Mouse (Mus musculus): ENCODE data around the gene 1110008L16Rik.
"Not testable (repeated sequence)": the region's sequence is repeated elsewhere in the genome, so short reads cannot be mapped to it uniquely, and the experiment has no call there.

Gene 1110008L16Rik

DNA sequence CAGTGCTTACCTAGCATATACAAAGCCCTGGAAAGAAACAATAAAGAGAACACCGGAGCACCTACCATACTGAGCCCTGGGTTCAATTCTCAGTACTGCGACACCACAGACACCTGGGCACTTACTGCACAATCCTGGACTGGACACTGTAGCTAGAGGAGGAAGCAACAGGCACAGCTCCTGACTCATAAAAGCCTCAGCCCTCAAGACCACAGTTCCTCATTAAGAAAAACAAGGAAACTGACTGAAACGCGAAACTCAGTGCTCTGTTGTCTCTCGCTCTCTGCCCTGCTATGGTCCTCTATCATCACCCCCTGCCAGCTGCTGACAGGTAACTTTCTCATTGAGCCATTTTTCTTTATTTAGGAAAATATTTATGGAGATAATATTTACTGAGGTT is at the start of gene 1110008L16Rik:
Gene 1110008L16Rik, plus strand, starts transcription at position 242 of the 400 bp plus-strand sequence.
- DNase-seq (ENCODE audit: low read depth, low spot score): no peak

DNA sequence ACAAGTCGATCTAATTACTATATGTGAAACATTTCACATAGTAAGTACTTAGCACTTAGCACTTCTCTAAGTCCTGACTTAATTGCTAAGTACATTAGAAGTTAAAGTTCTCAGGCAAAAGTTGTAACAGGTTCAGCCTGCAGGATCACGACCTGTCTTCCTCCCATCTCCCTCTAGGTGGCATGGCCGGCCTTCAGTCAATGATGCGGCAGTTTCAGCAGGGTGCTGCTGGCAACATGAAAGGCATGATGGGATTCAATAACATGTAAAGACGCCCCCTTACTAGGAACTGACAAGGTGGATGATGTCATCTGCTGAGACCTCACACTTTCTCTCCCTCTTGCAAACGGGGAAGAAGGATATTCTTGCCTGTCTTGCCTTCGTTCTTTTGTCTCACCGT is 37.4 kb upstream of the 1110008L16Rik start:
- DNase-seq (ENCODE audit: low read depth, low spot score): not testable (repeated sequence)

DNA sequence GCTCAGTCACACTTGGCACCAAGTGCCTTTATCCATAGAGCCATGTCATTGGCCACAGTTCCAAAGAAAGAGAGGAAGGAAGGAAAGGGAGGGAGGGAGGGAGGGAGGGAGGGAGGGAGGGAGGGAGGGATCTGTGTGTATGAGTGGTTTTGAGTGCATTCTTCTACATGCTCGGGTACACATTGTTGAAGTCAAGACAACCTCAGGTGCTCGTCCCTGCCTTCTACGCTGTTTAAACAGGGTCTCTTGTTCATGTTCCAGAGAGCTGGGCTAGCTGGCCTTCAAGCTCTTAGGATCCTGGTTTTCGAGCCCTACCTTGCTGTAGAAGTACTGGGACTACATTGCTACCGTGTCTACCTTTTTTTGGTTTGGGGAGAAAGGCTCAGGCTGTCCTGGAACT is 36.0 kb upstream of the 1110008L16Rik start:
- not testable (repeated sequence) for DNase-seq (ENCODE audit: low read depth, low spot score)

DNA sequence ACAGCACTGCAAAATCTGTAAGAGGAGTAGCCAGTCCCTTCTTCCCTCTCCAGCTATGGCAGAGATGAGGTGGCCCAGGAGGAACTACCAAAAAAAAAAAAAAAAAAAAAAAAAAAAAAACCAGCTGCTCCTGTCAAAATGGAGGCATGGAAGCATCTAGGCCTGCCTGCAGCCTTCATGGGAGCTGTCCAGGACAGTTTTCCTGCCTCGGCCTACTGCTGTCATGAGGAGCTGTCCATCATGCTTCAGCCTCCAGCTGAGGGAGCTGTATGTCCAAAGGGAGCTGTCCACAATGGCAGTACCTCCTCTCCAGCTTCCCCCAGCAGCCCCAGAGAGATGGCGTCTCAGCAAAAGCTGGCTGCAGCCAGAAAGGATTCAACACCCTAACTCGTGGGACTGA is 27.1 kb upstream of the 1110008L16Rik start:
- peak; percentile 73 for DNase-seq (ENCODE audit: low read depth, low spot score)

DNA sequence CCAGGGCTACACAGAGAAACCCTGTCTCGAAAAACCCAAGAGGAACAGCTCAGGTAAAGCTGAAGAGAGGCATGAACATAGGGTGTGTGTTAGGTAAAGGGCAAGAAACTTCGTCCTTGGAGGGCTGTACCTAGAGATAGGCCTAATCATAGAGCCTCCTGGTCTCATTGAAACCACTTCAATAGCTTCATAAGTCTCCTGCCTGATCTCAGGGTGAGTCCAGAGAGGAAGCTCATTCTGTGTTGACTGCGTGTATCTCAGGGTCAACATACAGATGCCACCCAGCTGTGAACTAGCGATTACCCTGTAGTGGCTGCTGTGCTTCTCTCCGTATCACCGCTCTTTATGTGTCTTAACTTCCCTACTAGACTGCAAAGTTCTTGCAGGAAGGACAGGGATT is 21.8 kb upstream of the 1110008L16Rik start:
- DNase-seq (ENCODE audit: low read depth, low spot score): not testable (repeated sequence)

DNA sequence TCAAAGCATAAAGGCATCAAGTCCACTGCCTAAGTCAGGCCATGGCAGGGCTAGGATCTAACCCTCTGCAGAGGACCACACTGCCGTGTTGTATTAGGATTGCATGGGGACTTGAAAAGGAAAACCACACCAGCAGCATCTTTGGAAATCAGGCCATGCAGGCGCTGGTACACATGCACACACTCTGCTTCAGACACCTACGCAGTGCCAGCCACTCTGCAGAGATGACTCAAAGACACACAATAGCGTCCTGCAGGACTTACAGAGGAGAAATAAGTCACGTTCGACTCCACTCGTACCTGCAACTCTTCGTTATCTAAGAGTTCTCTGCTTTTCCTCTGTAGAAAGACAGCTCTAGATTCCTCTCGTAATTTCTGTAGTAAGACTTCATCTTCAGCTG is 1.3 kb upstream of the 1110008L16Rik start:
- DNase-seq (ENCODE audit: low read depth, low spot score): no peak

DNA sequence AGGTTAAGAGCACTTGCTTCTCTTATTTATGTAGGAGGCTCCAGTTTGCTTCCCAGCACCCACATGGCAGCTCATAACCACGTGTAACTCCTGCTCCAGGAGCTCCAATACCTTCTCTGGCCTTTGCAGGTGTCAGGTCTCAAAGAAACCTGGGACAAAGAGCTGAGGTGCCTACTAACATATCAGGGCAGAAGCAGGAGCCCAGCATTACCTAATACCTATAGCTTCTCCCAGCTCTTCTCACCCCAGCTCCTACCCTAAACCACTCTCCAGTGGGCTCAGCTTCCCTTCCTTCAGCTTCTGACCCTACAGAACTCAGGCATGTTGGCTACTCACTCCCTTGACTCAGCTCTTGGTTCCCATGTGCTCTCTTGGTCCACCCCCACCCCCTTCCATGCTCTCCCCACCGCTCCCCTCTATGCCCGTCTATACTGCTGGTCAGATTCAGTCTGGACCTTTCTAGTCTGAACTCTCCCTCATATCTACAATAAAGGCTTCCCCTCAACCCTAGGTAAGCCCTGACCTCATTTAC is 1.5 kb downstream of the 1110008L16Rik start:
- DNase-seq (ENCODE audit: low read depth, low spot score): no peak

DNA sequence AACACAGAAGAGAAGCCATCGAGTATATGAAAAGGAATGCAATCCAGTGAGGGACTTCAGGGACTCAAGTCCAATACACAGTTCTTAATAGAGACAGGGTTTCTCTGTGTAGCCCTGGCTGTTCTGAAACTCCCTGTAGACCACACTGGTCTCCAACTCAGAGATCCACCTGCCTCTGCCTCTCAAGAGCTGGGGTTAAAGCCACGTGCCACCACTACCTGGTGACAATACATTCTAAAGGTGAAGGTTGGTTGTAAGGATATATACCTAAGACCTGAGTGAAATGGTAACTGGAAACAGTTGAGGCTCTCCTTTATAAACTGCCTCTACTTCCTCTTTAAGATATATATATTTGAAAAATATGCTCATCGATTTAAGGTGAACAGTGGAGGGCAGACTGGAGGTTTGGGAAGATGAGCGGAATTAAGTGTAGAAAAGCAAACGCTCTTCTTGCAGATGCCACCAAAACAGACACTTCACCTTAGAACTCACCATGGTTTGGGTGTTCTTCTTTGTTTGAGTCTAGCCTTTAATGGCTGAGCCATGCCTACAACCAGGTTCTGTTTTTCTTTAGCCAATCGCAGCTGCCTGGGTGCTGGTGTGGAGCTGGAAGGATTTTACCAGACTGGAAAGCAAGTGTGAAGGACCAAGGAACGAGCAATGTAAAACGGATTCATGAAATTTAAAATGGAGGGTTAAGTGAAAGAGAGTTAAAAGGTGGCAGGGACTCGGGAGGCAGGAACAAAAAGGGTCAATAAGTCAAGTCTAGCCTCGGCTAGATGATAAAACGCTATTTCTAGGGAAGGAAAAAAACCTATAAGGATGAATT is 2.3 kb downstream of the 1110008L16Rik start:
- DNase-seq (ENCODE audit: low read depth, low spot score): no peak

DNA sequence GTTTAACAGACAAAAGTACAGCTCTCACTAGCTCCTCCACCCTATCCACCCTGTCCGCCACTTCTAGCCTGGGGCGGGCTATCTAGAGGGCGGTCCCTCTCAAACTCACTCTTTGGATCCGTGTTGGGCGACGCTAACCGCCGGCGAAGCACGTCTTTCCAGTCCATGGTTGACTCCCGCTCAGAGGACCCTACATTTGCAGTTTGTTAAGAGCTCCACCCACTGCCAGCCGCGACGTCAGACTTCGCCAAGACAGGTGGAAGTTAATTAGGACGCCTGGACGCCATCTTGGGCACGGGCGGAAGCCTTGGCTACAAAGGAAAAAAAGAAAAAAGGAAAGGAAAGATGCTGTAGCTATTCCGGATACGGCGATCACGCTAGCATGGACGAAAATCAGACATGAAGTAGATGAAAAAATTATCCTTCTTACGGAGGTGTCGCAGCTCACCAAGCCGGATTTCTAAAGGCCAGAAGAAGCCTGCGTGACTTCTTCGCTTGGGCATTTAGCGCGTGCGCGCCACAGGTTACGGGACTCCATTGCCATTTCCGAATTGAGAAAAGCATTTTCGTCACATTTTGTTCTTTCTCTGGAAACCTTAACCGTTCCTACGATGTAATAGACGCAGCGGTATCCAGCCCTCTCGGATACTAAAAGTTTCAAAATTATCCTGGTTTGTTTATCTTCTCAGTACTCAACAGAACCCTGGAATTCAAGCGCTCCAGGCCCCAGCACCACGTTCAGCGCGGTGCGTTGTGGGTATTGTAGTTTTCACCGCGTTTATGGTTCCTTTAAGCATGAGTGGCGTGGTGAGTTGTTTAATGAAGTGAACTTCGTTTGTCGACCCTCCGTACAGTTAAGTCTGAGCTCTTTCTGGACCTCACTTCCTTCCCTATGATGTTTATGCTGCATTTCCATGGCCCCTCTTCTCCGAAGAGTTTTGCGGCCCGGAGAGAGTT is 3.4 kb downstream of the 1110008L16Rik start, which contains the start of gene Ppp2r3c:
Gene Ppp2r3c, minus strand, starts transcription at position 514 of the 957 bp plus-strand sequence.
- peak; percentile 97 for DNase-seq (ENCODE audit: low read depth, low spot score)

DNA sequence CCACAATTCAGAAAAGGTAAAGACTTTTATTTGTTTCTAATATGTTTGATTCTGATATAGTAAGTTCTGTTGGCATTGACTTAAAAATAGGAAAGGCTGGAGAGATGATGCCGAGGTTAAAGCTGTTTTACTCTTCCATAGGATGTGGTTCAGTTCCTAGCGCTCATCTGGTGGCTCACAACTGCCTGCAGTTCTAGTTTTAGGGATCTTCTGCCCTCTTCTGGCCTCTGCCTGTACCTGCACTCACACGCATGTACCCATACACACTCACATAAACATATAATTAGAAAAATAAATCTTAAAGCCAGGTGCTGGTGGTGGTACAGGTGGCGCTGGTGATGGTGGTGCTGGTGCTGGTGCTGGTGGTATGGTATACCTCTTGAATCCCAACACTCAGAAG is 7.0 kb downstream of the 1110008L16Rik start:
- DNase-seq (ENCODE audit: low read depth, low spot score): peak; percentile 34

DNA sequence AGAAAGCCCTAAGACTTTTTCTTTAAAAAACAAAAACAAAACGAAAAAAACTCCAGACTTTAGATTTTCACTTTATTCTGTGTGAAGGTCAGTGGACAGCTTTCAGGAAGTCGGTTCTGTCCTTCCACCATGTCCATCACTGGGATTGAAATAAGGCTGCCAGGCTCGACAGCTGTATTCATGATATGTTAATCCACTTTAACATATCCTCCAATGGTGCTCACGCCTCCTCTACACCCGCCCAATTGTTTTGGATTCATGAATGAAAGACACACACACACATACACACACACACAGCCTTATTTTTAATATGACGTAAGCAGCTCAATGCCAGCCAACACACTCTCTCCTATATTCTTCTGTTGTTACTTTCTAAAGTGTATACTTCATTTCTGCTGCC is 8.2 kb downstream of the 1110008L16Rik start:
- DNase-seq (ENCODE audit: low read depth, low spot score): no peak

DNA sequence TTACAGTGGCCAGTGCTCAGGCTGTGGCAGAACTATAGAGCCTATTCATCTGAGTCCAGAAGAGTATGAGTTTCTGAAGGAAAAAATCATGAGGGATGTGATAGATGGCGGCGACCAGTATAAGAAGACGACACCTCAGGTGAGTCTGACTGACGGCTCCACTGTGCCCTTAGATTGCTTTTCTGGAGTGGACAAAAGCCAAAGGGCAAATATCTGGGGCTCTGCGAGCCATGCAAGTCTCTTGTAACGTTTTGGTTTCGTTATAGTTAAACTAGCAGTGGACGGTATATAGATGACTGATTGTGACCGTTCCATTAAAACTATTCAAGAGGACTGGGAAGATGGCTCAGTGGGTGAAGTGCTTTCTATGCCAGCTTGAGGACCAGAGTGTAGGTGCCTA is 9.4 kb downstream of the 1110008L16Rik start:
- no peak for DNase-seq (ENCODE audit: low read depth, low spot score)

DNA sequence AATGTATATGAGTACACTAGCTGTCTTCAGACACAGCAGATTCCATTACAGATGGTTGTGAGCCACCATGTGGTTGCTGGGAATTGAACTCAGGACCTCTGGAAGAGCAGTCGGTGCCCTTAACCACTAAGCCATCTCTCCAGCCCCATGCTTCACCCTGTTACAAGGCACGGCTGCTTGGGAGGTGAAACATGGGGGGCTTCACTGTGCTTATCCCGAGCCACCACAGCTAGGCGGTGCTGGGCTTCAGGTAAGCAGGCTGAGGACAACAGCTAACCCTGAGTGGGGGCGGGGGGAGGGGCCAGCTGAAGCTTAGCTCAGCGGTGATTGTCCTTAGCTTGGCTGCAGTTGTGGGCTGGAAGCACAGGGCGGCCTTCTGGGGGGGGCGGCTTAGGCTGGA is 10.1 kb downstream of the 1110008L16Rik start:
- peak; percentile 24 for DNase-seq (ENCODE audit: low read depth, low spot score)

DNA sequence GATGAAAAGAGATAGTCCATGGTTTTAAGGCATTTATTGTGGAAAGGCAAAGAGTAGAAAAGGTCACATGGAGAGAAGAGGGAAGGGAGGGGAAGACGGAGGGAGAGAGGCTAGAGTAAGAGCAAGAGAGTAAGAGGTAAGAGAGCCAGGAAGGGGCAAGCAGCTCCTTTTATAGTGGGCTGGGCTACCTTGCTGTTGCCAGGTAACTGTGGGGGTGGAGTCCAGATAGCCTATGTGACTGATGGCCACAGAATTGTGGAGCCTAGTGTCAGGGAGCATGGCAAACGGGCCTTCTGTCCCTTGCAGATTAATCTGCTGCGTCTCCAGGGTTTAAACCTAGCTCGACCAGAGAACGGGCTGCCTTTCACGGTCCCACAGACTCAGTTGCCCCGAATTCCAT is 12.5 kb downstream of the 1110008L16Rik start:
- peak; percentile 25 for DNase-seq (ENCODE audit: low read depth, low spot score)

DNA sequence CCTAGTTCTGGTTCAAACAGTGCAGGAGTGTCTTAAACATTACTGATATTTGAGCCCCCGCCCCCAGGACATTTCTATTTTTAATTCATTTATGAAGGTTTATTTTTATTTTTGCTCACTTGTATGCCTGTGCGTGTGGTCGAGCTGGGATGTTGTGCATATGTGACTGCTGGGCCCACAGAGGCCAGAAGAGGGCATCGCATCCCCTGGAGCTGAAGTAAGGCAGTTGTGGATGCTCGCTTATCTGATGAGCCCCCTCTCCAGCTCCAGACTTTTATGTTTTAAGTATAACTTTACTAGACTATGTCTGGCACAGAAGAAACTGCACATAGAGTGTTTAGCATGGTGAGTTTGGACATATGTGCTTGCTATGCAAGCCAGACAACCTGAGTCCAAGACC is 14.5 kb downstream of the 1110008L16Rik start:
- peak; percentile 54 for DNase-seq (ENCODE audit: low read depth, low spot score)

DNA sequence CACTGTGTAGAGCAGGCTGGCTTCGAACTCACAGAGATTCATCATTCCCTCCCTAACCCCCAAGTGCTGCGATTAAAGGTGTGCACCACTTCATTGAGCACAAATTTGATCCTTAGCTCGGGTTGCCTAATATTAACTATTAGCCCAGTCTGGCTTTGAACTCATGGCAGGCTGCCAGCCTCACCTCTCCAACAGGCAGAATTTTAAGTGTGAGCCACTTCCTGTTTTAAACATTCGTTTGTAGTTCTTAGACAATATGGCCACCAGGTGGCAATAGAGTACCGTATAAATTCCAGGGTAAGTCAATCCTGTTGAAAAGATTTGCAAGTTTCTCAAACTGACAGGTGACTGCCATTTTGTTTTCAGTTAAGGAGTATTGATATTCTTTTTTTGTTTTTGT is 15.8 kb downstream of the 1110008L16Rik start:
- DNase-seq (ENCODE audit: low read depth, low spot score): peak; percentile 91

DNA sequence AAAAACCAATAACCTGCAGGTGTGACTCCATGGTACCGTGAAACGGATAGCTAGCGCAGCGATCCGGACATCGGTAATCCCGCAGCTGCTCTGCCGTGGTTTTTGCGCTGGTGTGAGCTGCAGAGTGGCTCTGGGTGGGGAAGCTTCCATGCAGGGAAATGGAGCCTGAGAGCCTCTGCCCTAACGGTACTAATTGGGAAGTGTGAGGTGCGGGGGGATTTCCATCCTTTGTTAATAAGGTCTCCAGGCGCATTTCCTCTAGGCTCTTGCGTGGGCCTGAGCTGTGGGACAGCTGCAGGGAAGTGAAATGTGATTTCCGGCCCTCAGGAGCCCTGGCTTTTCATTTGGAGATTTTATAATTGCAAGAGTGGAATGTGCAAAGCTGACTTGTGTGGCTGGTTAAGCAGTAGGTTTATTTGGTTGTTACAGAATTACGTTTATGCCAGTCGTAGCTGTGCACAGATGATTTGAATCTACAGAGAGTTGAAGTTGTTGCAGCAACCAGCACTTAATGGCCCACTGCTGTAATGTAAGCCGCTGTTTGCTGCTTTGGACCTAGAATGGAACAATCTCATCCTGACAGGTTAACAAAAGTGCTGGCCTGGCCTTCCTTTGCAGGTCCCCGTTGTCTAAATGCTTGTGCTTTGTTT is 22.4 kb downstream of the 1110008L16Rik start:
- peak; percentile 20 for DNase-seq (ENCODE audit: low read depth, low spot score)

DNA sequence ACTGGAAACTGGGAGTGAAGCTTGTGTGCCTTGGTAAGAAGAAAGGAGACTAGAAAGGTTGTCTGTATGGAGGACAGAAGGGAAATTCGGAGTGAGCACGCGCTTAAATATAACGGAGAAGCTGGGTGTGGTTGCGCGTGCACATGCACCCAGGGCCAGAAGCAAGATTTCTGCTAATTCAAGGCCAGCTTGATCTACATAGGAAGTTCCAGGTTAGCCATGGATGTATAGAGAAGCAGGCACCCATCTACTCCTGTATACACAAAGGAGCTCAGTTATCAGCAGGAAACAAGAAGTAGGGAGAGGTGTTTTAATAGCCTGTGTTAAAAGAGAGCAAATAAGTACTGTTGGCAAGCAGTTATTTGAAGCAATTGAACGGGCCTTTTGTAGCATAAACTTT is 26.3 kb downstream of the 1110008L16Rik start:
- no peak for DNase-seq (ENCODE audit: low read depth, low spot score)

DNA sequence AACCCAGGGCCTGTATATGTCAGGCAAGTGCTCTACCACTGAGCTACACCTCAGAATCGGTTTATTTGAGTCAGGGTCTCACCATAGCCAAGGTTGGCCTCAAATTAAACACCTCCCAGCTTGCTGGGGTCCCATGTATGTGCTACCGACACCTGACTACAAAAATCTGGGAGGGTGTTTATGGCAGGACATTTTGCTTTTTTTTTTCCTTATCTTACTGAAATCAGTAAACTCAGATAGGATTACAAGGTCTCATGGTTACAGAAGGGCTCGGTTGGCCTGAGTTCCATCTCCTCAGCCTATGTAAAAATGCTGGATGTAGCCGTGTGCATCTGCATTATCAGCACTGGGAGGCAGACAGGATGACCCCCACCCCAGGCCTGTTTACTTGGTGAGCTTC is 29.4 kb downstream of the 1110008L16Rik start:
- no peak for DNase-seq (ENCODE audit: low read depth, low spot score)

DNA sequence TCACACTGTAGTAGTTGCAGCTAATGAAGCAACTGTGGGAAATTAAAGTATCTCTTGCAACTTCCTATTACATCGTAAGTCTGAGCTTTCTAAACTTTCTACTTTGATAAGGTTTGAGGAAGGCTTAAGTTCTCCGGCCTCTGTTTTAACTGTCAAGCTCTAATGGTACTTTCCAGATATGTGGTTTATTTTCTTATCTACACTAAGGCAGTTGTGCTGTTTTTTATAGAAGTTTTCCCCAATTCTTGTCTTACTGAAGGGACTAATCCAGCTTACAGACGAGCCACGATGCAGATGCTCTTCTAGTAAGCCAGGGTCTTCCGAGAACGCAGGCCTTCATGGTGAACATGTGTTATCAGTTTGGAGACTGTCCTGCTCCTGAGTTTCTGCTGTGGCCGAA is 30.0 kb downstream of the 1110008L16Rik start:
- no peak for DNase-seq (ENCODE audit: low read depth, low spot score)

DNA sequence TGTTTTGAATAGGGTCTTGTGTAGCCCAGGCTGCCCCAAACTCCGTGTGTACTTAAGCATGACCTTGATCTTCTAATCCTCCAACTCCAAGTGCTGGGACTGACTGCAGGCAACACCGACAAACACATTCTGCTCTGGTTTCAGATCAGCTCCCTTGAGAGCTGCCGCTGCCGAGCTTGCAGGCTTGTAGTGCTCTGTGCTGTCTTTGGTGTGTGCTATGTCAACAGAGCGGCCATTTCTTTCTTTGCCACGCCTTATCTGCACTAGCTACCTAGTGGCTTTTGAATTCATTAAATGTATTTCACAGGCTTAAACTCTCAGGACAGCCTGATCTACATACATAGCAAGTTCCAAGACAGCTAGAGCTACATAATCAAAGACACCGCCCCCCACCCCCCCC is 34.3 kb downstream of the 1110008L16Rik start:
- DNase-seq (ENCODE audit: low read depth, low spot score): no peak

DNA sequence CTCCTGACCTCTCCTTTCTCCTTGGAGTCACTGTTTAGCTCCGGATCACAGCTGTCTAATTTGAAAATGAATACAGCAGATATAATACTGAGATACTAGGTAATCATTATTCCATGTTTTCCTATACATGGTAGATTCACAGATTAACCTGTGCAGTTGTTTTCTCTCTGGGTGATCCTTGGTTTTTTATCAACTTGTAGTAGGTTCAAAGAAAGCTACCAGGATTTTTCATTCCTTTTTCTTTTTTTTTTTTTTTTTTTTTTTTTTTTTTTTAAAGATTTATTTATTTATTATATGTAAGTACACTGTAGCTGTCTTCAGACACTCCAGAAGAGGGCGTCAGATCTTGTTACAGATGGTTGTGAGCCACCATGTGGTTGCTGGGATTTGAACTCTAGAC is 39.1 kb downstream of the 1110008L16Rik start:
- not testable (repeated sequence) for DNase-seq (ENCODE audit: low read depth, low spot score)

All from ES-CJ7 (cell line).